Mouse (Mus musculus): ENCODE measurements around the gene Map3k14.

DNA sequence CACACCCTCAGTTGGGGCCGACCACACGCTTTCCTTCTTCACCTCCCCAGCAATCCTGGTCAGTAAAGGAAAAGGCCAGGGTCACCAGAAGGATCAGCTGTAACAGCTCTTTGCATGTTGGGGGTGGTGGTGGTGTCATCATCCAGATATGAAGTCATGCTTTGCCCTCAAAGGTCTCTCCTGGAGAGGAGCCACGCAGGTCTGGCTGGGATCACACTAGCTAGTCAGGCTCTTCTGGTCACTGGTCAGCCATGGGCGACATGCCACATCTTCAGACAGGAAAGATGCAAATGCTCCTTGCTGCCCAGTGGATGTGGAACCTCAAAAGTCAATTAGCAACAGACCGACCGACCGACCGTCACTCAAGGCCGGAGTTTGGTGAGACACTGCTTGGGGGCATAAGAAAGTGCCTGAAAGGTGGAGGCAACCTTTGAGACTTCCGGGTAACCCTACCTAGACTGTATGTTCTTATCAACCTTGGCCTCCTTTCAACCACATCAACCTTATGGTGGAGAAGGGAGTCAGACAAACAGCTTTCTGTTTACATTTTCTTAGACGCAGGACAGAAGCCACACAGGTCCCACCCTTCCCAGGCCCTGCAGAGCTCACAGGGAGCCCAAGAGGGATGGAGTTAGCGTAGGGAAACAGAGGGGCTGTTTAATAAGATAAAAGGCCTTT, 6.6 kb downstream of the Map3k14 start:
- no peak for TF ChIP-seq CTCF (IDR thresholded peaks at IDR 0.05; ENCODE audit: low read depth)
- TF ChIP-seq EP300 (IDR thresholded peaks at IDR 0.05; ENCODE audit: low read depth): no peak
